Mouse (Mus musculus): Measurements from ENCODE around the gene Sult2b1. TPM values are rescaled to one million over a fixed set of nuclear protein-coding genes. Genes with fewer than 3 reads are reported as not detected.

Sult2b1 gene
- total and polyA plus RNA-seq, 3 experiments, result 0.17 to 0.29 TPM; not detected in 1

DNA sequence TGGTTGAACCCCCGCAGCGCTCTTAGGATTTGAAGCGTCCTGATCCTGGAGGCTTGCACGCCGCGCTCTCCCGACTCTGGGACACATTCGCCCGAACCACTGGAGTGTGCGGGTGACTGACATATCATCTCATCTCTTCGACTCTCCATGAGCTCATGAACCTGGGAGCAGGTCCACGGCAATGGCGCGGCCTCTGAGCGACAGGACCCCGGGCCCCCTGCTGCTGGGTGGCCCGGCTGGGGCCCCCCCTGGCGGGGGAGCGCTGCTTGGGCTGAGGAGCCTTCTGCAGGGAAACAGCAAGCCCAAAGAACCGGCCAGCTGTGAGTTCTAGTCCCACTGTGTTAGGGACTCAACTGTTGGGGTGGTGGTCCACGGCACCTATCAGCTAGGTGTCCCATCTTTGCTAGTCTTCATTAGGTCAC, 79.0 kb downstream of the Sult2b1 start:
- Histone ChIP-seq H3K36me3 (replicated peaks in 1 of 2; ENCODE audit: control insufficient read depth in 1 of 2, insufficient read depth in 1 of 2, low read length in 1 of 2) (peaks cover 3 to 17% of the 10 kb centered on the region in 2 experiments), H3K9me3 (replicated peaks; ENCODE audit: low read length) (no peaks in the 10 kb centered on the region), H3K27ac (ENCODE audit: insufficient read depth, low read depth) (peak overlapping the region; percentile 31; the same call in 1 of the 2 replicates), H3K9ac (ENCODE audit: insufficient read depth, low read depth) (peak overlapping the region; percentile 74), H3K4me3 (replicated peaks in 1 of 3; ENCODE audit: low read depth in 2 of 3, low read length in 2 of 3, poor library complexity in 1 of 3) (peak overlapping the region; percentile 65 to 77 (median 73)), H3K4me2 (ENCODE audit: insufficient read depth, low read depth, poor library complexity, severe bottlenecking) (peak overlapping the region; percentile 99), H3K4me1 (ENCODE audit: control insufficient read depth in 1 of 2, insufficient read depth in 2 of 2) (peaks cover 2 to 60% of the 10 kb centered on the region in 2 experiments; a peak in 3 of 4 replicates), H3K27me3 (replicated peaks) (no peaks in the 10 kb centered on the region), H3K79me2 (replicated peaks; ENCODE audit: control insufficient read depth, extremely low read depth, insufficient read depth, poor library complexity, severe bottlenecking) (no peaks in the 10 kb centered on the region)
- TF ChIP-seq TCF12 (IDR thresholded peaks at IDR 0.05; ENCODE audit: low read depth, low read length) (no peak), MXI1 (IDR thresholded peaks at IDR 0.05; ENCODE audit: low read depth, low read length) (peak; percentile 4; the same call in 1 of the 2 replicates), JUND (conservative IDR thresholded peaks at IDR 0.05; ENCODE audit: low read depth, low read length) (no peak)
- dilution Hi-C loops (cut with MboI; ENCODE audit: extremely low pct_ligation_motif_present, extremely low pct_unique_long_range_greater_than_20kb, low sequenced_read_pairs), result no loop called here
- in situ Hi-C loops (cut with MboI; ENCODE audit: low pct_ligation_motif_present, low pct_unique_long_range_greater_than_20kb, low sequenced_read_pairs), result no loop called here
- no peak for DNase-seq (ENCODE audit: extremely low read depth)

DNA sequence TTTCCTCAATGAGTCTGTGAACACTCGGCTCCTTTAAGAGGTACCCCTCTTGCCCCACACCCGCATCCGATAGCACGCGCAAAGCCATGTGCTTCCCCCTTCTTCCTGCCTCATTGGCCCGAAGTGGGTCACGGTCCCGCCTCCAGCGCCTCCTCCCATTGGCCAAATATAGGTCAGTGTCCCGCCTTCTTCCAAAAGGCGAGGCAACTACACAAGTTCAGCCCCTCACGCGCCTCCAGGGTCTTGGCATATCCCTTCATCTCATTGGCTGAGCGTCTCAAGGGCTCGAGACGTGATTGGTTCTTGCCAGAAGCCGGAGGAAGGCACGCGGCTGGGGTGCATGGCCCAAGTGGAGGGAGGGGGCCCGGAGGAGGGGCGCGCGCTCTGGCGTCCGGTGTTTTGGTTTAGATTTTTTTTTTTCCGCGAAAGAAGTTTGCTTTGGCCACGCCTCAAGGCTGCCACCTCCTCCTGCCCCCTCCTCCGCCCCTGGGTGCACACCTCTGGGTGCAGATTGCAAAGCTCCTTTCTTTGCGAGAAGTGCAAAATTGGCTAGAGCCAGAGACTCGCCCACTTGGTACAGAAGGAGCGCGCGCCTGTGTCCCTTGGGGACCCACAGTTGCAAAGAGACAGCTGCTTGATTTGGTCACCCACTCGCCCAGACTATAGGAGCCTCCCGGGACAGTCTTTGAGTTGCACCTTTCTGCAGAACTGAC, 79.6 kb downstream of the Sult2b1 start, which contains the start of gene Dbp:
Gene Dbp (plus strand): TSS at position 359 of the 713 bp plus-strand sequence.
- H3K9ac ChIP-seq (ENCODE audit: insufficient read depth, low read depth), result peak within 1 kb of the TSS; percentile 74
- H3K4me2 ChIP-seq (ENCODE audit: insufficient read depth, low read depth, poor library complexity, severe bottlenecking), result peak within 1 kb of the TSS; percentile 99
- no peaks in the 10 kb centered on the region for H3K27me3 ChIP-seq (replicated peaks)
- H3K36me3 ChIP-seq (replicated peaks in 1 of 2; ENCODE audit: control insufficient read depth in 1 of 2, insufficient read depth in 1 of 2, low read length in 1 of 2), result peaks cover 0 to 12% of the 10 kb centered on the region in 2 experiments
- in situ Hi-C loops (cut with MboI; ENCODE audit: low pct_ligation_motif_present, low pct_unique_long_range_greater_than_20kb, low sequenced_read_pairs), result no loop called here
- dilution Hi-C loops (cut with MboI; ENCODE audit: extremely low pct_ligation_motif_present, extremely low pct_unique_long_range_greater_than_20kb, low sequenced_read_pairs), result no loop called here
- DNase-seq (ENCODE audit: extremely low read depth), result peak; percentile 100
- H3K4me3 ChIP-seq (replicated peaks in 1 of 3; ENCODE audit: low read depth in 2 of 3, low read length in 2 of 3, poor library complexity in 1 of 3), result peak within 1 kb of the TSS; percentile 65 to 77 (median 73)
- H3K4me1 ChIP-seq (ENCODE audit: control insufficient read depth in 1 of 2, insufficient read depth in 2 of 2), result peaks cover 3 to 64% of the 10 kb centered on the region in 2 experiments; a peak in 3 of 4 replicates
- H3K9me3 ChIP-seq (replicated peaks; ENCODE audit: low read length), result no peaks in the 10 kb centered on the region
- peak within 1 kb of the TSS; percentile 66 for H3K27ac ChIP-seq (ENCODE audit: insufficient read depth, low read depth)
- no peaks in the 10 kb centered on the region for H3K79me2 ChIP-seq (replicated peaks; ENCODE audit: control insufficient read depth, extremely low read depth, insufficient read depth, poor library complexity, severe bottlenecking)
- TF ChIP-seq USF2 (conservative IDR thresholded peaks at IDR 0.05; ENCODE audit: low read depth, low read length) (peak; percentile 57), CTCF (conservative IDR thresholded peaks at IDR 0.05 in 1 of 2, IDR thresholded peaks at IDR 0.05 in 1 of 2; ENCODE audit: low read depth in 2 of 2, low read length in 2 of 2) (no peak), ZKSCAN1 (IDR thresholded peaks at IDR 0.05; ENCODE audit: borderline replicate concordance, low read depth, low read length) (no peak), MAZ (IDR thresholded peaks at IDR 0.05; ENCODE audit: low read depth, low read length) (peak; percentile 98), MYC (IDR thresholded peaks at IDR 0.05; ENCODE audit: low read depth, low read length) (peak; percentile 99), EP300 (IDR thresholded peaks at IDR 0.05; ENCODE audit: low read length) (no peak), ZMIZ1 (IDR thresholded peaks at IDR 0.05; ENCODE audit: low read depth, low read length) (no peak), POLR2AphosphoS2 (IDR thresholded peaks at IDR 0.05; ENCODE audit: low read depth, low read length) (no peak), SMC3 (IDR thresholded peaks at IDR 0.05; ENCODE audit: low read depth, low read length) (no peak), TBP (conservative IDR thresholded peaks at IDR 0.05; ENCODE audit: low read depth, low read length) (no peak), IRF4 (IDR thresholded peaks at IDR 0.05; ENCODE audit: low read depth, low read length) (no peak), USF1 (IDR thresholded peaks at IDR 0.05; ENCODE audit: low read depth, low read length) (peak; percentile 76), JUND (conservative IDR thresholded peaks at IDR 0.05; ENCODE audit: low read depth, low read length) (no peak), RAD21 (IDR thresholded peaks at IDR 0.05; ENCODE audit: low read depth, low read length) (no peak), ETS1 (conservative IDR thresholded peaks at IDR 0.05; ENCODE audit: low read depth, low read length) (peak; percentile 3; the same call in 1 of the 2 replicates), ZNF384 (IDR thresholded peaks at IDR 0.05; ENCODE audit: low read depth, low read length) (peak; percentile 88), E2F4 (IDR thresholded peaks at IDR 0.05; ENCODE audit: insufficient replicate concordance, low read depth, low read length) (0 out of 2 replicates have a peak, but pooled peaks have one; percentile 5), POLR2A (IDR thresholded peaks at IDR 0.05; ENCODE audit: low read depth, low read length) (no peak), PAX5 (IDR thresholded peaks at IDR 0.05; ENCODE audit: low read length) (no peak), SIN3A (IDR thresholded peaks at IDR 0.05; ENCODE audit: low read length) (peak; percentile 78; the same call in 1 of the 2 replicates), GABPA (IDR thresholded peaks at IDR 0.05; ENCODE audit: insufficient replicate concordance, low read depth, low read length) (no peak), MEF2A (IDR thresholded peaks at IDR 0.05; ENCODE audit: borderline replicate concordance, low read depth, low read length) (no peak), TCF12 (IDR thresholded peaks at IDR 0.05; ENCODE audit: low read depth, low read length) (0 out of 2 replicates have a peak, but pooled peaks have one; percentile 15), MXI1 (IDR thresholded peaks at IDR 0.05; ENCODE audit: low read depth, low read length) (peak; percentile 87), UBTF (IDR thresholded peaks at IDR 0.05; ENCODE audit: low read depth, low read length) (no peak), ZC3H11A (IDR thresholded peaks at IDR 0.05; ENCODE audit: low read depth, low read length) (no peak), NELFE (IDR thresholded peaks at IDR 0.05; ENCODE audit: low read depth, low read length) (no peak), MAFK (IDR thresholded peaks at IDR 0.05; ENCODE audit: insufficient replicate concordance, low read length) (no peak), KAT2A (IDR thresholded peaks at IDR 0.05; ENCODE audit: insufficient replicate concordance, low read length) (no peak), RCOR1 (conservative IDR thresholded peaks at IDR 0.05; ENCODE audit: low read depth, low read length) (no peak), BHLHE40 (IDR thresholded peaks at IDR 0.05; ENCODE audit: low read depth, low read length) (peak; percentile 90)

Data from CH12.LX (cell line).